Mouse (Mus musculus) megakaryocyte, embryonic 14.5 days (primary cell): ENCODE measurements at regions not wholly inside any gene's neighbourhood (a gene's known extent, or its start where the extent isn't known, plus 50 kb on each side); places are given as distances from the start of the nearest gene placed in this dataset.

ENCODE experiments used
- FLI1 ChIP-seq: IDR thresholded peaks from 2 replicates; pipeline ENCODE4 v1.6.1; 2012; ENCODE audit warnings: low read length, inconsistent platforms, mixed read lengths
- GATA1 ChIP-seq: IDR thresholded peaks from 3 replicates; pipeline ENCODE4 v1.6.1; 2012; ENCODE audit warnings: mixed read lengths, low read length, inconsistent platforms, borderline replicate concordance

GRCm38 (mm10) chr9:61810456-61810855 lies 103.9 kb downstream of the Rplp1 start:
- TF ChIP-seq GATA1 (no peak), FLI1 (no peak)
